Mouse (Mus musculus) ES-E14 (cell line): ENCODE measurements around the gene Rnf185. TPM values are rescaled to one million over a fixed set of nuclear protein-coding genes. Genes with fewer than 3 reads are reported as not detected.

Experiments used
- DNase-seq: peaks from one replicate; pipeline ENCODE4 v3.0.0-alpha.2; 2013; ENCODE audit warnings: low read depth, low spot score
- H3K27ac ChIP-seq: 2 replicates; pipeline ENCODE4 v1.5.1; 2012; ENCODE audit warnings: low read depth, mild to moderate bottlenecking, low read length, moderate library complexity, mixed read lengths; ENCODE audit not compliant: poor library complexity, insufficient read depth, severe bottlenecking
- H3K36me3 ChIP-seq: 2 replicates; pipeline ENCODE4 v1.6.1; 2012; ENCODE audit warnings: mild to moderate bottlenecking, low read length, moderate library complexity, mixed read lengths; ENCODE audit not compliant: control insufficient read depth, poor library complexity, insufficient read depth, severe bottlenecking
- H3K4me1 ChIP-seq, 2 experiments: fragments of 150-350 bp in 1 of 2; sonication (generic) in 1 of 2; 2 replicates each; pipeline ENCODE4 v1.6.1; 2012; ENCODE audit warnings: low read length in 2 of 2, mild to moderate bottlenecking in 1 of 2, mixed read lengths in 1 of 2; ENCODE audit not compliant: control insufficient read depth in 2 of 2, insufficient read depth in 2 of 2, poor library complexity in 1 of 2
- H3K4me3 ChIP-seq, 2 experiments: fragments of 150-350 bp in 1 of 2; sonication (generic) in 1 of 2; 2 replicates each; pipeline ENCODE4 v1.5.1; 2012; ENCODE audit warnings: low read length in 2 of 2, low read depth in 1 of 2, mild to moderate bottlenecking in 1 of 2, mixed read lengths in 1 of 2; ENCODE audit not compliant: insufficient read depth in 1 of 2, poor library complexity in 1 of 2, severe bottlenecking in 1 of 2
- H3K9ac ChIP-seq: 2 replicates; pipeline ENCODE4 v1.6.1; 2012; ENCODE audit warnings: low read depth, mild to moderate bottlenecking, low read length, mixed read lengths; ENCODE audit not compliant: poor library complexity, insufficient read depth, severe bottlenecking
- H3K9me3 ChIP-seq: fragments of 150-350 bp; sonication (generic); 2 replicates; pipeline ENCODE4 v1.6.1; 2012; ENCODE audit warnings: low read depth, mild to moderate bottlenecking, low read length; ENCODE audit not compliant: control insufficient read depth, insufficient read depth
- CHD2 ChIP-seq: IDR thresholded peaks from 2 replicates; pipeline ENCODE4 v1.6.1; 2014; ENCODE audit warnings: mild to moderate bottlenecking, low read depth, low read length, inconsistent platforms
- HCFC1 ChIP-seq: IDR thresholded peaks from 2 replicates; pipeline ENCODE4 v1.6.1; 2012; ENCODE audit warnings: low read length, inconsistent platforms, borderline replicate concordance; ENCODE audit not compliant: insufficient read depth
- MAFK ChIP-seq: IDR thresholded peaks from 2 replicates; pipeline ENCODE4 v1.6.1; 2014; ENCODE audit warnings: mild to moderate bottlenecking, low read depth, low read length, inconsistent platforms; ENCODE audit not compliant: insufficient read depth
- ZC3H11A ChIP-seq: IDR thresholded peaks from 2 replicates; pipeline ENCODE4 v1.6.1; 2012; ENCODE audit warnings: low read depth, mild to moderate bottlenecking, inconsistent platforms, low read length, borderline replicate concordance
- ZNF384 ChIP-seq: IDR thresholded peaks from 2 replicates; pipeline ENCODE4 v1.6.1; 2012; ENCODE audit warnings: low read depth, low read length, inconsistent platforms
- in situ Hi-C, 2 experiments: fragments of 600-800 bp; cut with MboI; formaldehyde crosslinking; loops; one replicate each; pipeline ENCODE4 v1.15.1; 2025; ENCODE audit warnings: low sequenced_read_pairs in 2 of 2, inconsistent platforms in 1 of 2; ENCODE audit not compliant: unreplicated experiment in 2 of 2
- total RNA-seq: library from RNA; depleted of rRNA; stranded (reverse); fragments of 300-350 nt; gene quantifications from 2 replicates; pipeline ENCODE4 v1.2.3, GENCODE M21; 2012

The Rnf185 gene
- total RNA-seq, 1 experiment: 15.5 TPM

DNA sequence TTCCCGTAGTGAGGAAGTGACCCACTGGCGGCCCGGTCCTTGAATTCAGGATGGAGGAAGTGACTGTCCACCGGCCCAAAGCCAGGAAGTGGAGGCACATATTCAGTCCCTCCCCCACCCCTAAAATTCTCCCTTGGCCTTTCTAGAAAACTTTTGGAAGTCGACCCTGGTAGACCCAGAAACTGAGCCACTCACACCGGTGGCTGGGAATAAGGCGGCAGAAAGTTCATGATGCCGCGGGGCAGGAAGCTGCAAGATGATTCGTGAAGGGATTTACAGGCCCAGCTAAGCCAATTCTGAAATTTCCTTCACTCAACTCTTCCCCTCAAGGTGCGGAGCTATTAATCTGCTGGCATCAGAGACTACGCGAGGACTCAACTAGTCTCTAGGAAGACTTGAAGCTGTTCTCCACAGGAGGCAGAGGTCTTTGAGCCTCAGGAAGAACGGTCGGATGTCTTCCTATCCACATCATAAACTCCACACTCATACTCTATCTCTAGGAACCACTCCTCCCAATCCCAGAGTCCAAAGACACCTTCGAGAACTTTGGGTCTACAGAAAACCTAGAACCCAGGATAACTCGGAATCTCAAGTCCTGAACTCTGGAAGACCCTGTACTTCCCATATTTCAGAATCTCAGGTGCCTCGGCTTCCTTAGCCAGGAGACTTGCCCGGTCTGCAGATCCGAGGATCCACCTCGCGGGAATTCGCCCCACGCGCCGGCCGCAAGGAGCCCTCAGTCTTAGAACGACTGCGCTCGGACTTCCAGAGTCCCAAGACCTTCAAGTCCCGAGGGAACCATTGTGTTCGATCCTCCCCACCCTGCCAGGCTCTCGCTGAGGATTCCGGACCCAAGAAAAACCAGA is 43.8 kb downstream of the Rnf185 start:
- peak overlapping the region; percentile 80 for H3K9ac ChIP-seq
- DNase-seq: no peak
- TF ChIP-seq ZNF384 (no peak), CHD2 (no peak), HCFC1 (no peak), ZC3H11A (no peak), MAFK (no peak)
- H3K36me3 ChIP-seq: peaks cover 1% of the 10 kb centered on the region; the same call in 1 of the 2 replicates
- peak overlapping the region; percentile 9; the same call in 1 of the 2 replicates for H3K27ac ChIP-seq
- no peaks in the 10 kb centered on the region for H3K9me3 ChIP-seq
- peaks cover 0 to 5% of the 10 kb centered on the region in 2 experiments; a peak in 2 of 4 replicates for H3K4me1 ChIP-seq
- peak overlapping the region; percentile 92 to 96 for H3K4me3 ChIP-seq
- in situ Hi-C loops: no loop called here

DNA sequence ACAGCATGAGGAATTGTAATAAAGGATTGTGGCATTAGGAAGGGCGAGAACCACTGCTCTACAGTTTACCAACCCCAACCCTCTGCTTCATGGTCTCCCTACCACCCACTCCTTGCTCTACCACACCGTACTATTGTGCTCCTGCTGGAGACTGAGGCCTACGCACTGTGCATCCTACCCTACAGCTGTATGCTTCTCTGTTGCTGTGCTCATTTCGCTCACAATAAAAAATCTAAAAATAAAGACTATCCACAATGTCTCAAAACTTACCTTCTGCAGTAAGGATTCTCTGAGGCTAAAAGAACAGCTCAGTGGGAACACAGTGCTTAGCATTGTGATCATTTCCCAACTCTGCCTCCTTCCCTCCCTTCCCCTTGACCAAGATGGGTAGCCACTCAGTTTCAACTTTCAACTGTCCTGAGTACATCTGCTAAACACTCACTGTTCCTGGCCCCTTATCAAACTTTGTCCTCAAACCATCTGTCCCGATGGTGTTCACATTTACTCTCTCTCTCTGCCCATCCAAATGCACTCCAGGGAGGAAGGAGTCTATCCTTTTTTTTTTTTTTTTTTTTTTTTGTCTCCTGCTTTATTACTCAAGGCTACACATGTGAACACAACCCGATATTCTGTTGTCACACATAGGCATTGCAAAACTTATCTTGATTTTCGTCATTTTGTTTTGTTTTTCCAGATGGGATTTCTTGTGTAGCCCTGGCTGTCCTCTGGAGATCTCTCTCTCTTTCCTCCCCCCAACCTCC is 47.7 kb downstream of the Rnf185 start:
- in situ Hi-C loops: no loop called here
- no peak for DNase-seq

DNA sequence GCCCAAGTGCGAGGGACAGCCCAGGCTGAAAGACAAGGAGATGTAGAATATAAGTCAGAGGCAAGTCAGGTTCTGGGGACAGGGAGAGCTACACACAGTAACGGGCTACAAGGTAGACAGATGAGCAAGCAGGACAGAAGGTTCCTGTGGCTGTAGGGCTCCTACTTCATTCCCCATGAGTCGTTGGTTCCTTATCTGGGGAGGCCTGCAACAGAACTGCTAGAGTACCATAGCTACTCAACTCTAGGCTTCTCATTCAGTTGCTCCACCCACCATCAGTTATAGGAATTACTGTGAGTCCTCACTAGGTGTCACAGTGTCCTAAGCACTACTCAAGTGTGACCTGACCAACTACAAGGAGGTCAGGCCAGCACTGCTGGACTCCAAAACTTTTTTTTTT is 49.1 kb downstream of the Rnf185 start:
- DNase-seq: no peak
- TF ChIP-seq HCFC1 (no peak), ZC3H11A (no peak)
- in situ Hi-C loops: no loop called here
- H3K4me3 ChIP-seq: no peak overlapping the region
- peaks cover 0 to 10% of the 10 kb centered on the region in 2 experiments; a peak in 2 of 4 replicates for H3K4me1 ChIP-seq
- no peak overlapping the region for H3K27ac ChIP-seq
- no peaks in the 10 kb centered on the region for H3K9me3 ChIP-seq
- H3K9ac ChIP-seq: no peak overlapping the region
- peaks cover 1% of the 10 kb centered on the region; the same call in 1 of the 2 replicates for H3K36me3 ChIP-seq

More for the DNA sequence above, 47.7 kb downstream of the Rnf185 start:
- TF ChIP-seq CHD2: no peak
- TF ChIP-seq MAFK: no peak
- no peak for TF ChIP-seq ZC3H11A
- no peak for TF ChIP-seq ZNF384
- no peak for TF ChIP-seq HCFC1
- Histone ChIP-seq H3K9me3 (no peaks in the 10 kb centered on the region), H3K27ac (no peak overlapping the region), H3K36me3 (peaks cover 1% of the 10 kb centered on the region; the same call in 1 of the 2 replicates), H3K9ac (no peak overlapping the region), H3K4me3 (no peak overlapping the region), H3K4me1 (peaks cover 0 to 10% of the 10 kb centered on the region in 2 experiments; a peak in 2 of 4 replicates)

DNA sequence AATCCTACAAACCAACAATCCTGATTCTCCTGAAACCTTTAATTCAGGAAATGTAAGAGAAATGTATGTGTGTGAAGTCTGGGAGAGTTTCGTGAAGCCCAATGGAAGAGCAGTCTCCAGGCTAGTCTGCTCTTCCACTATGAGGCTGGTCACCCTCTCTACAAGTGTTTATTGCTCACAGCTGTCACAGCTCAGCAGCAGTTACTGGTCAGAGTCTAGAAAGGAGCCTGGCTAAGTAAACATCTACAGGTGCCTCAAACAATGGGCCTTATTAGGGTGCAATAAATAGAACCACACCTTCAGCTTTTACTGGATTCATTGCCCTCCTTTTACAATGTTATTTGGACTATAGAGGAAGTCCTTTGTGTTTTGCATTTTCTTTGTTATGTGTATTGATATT is 53.8 kb downstream of the Rnf185 start:
- in situ Hi-C loops: no loop called here
- peaks cover 2% of the 10 kb centered on the region; the same call in 1 of the 2 replicates for H3K36me3 ChIP-seq
- H3K27ac ChIP-seq: no peak overlapping the region
- peaks cover 3 to 16% of the 10 kb centered on the region in 2 experiments for H3K4me1 ChIP-seq
- H3K9me3 ChIP-seq: no peaks in the 10 kb centered on the region
- H3K4me3 ChIP-seq: no peak overlapping the region
- TF ChIP-seq HCFC1 (no peak), ZC3H11A (no peak), ZNF384 (no peak), CHD2 (no peak), MAFK (no peak)
- no peak for DNase-seq
- H3K9ac ChIP-seq: no peak overlapping the region
